Mouse (Mus musculus) spleen, adult 2 months (tissue): ENCODE measurements around the gene Pappa. TPM values are rescaled to one million over a fixed set of nuclear protein-coding genes. Genes with fewer than 3 reads are reported as not detected.

Experiments used
- DNase-seq, 2 experiments: peaks; one replicate each; pipeline versions ENCODE4 v3.0.0 to v3.0.0-alpha.2; 2012 to 2021; ENCODE audit warnings: low spot score in 2 of 2, low read depth in 1 of 2
- H3K27ac ChIP-seq: fragments of 200-500 bp; 2 replicates; pipeline ENCODE4 v1.5.1; 2012; ENCODE audit warnings: low read length, inconsistent platforms; ENCODE audit not compliant: insufficient read depth
- H3K27me3 ChIP-seq: fragments of 200-500 bp; 2 replicates; pipeline ENCODE4 v1.6.1; 2012; ENCODE audit warnings: mild to moderate bottlenecking, moderate library complexity, low read length, inconsistent platforms; ENCODE audit not compliant: control insufficient read depth, insufficient read depth
- H3K36me3 ChIP-seq: fragments of 200-500 bp; 2 replicates; pipeline ENCODE4 v1.6.1; 2012; ENCODE audit warnings: mild to moderate bottlenecking, low read length, inconsistent platforms; ENCODE audit not compliant: control insufficient read depth, insufficient read depth
- H3K4me1 ChIP-seq: fragments of 200-500 bp; 2 replicates; pipeline ENCODE4 v1.6.1; 2011; ENCODE audit warnings: inconsistent platforms; ENCODE audit not compliant: control insufficient read depth, insufficient read depth, insufficient read length
- H3K4me3 ChIP-seq: fragments of 200-500 bp; 2 replicates; pipeline ENCODE4 v1.5.1; 2011; ENCODE audit warnings: mild to moderate bottlenecking, inconsistent platforms; ENCODE audit not compliant: insufficient read depth, insufficient read length; ENCODE audit errors: extremely low read depth
- CTCF ChIP-seq: fragments of 200-500 bp; IDR thresholded peaks from 2 replicates; pipeline ENCODE4 v1.5.1; 2011; ENCODE audit warnings: mild to moderate bottlenecking, inconsistent platforms; ENCODE audit not compliant: insufficient read depth, insufficient read length, insufficient replicate concordance; ENCODE audit errors: extremely low read depth
- POLR2A ChIP-seq: fragments of 200-500 bp; IDR thresholded peaks from 2 replicates; pipeline ENCODE4 v1.6.1; 2011; ENCODE audit warnings: low read depth, low read length, inconsistent platforms
- WGBS: fragments of 180-500 bp; shearing (Covaris S2); methylation state at CpG from one replicate; pipeline ENCODE4 v1.1.7; 2018; 5-methylcytosine and 5-hydroxymethylcytosine counted together
- polyA plus RNA-seq: library from polyadenylated mRNA; depleted of rRNA; stranded (reverse); fragments of >200 nt; gene quantifications from 2 replicates; pipeline ENCODE4 v1.2.3, GENCODE M21; 2012

Pappa gene
- polyA plus RNA-seq, 1 experiment = 0.22 TPM

DNA sequence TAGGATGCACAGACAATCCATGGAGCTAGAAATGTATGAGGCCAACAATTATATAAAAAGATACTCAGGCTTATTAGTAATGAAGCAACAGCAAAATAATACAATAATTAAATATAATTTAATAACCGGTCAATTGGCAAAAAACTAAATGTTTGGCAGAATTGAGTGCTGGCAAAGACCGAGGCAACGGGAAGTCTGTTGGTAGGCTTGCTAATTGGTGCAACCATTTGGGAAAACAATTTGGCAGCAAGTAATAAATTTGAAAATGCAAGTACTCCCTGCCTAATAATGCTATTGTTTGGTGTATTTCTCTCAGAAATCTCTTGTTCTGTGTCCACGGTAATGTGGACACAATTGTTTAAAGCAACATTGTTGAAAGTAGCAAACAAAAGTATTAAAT, 99.9 kb downstream of the Pappa start:
- Histone ChIP-seq H3K4me1 (no peaks in the 10 kb centered on the region), H3K27me3 (no peaks in the 10 kb centered on the region), H3K27ac (no peak overlapping the region), H3K4me3 (no peak overlapping the region), H3K36me3 (no peaks in the 10 kb centered on the region)
- no peak for DNase-seq
- WGBS = 91% methylated on average over 4 of the region's 4 CpGs
- TF ChIP-seq POLR2A (no peak), CTCF (no peak)

GRCm38 (mm10) chr4:65238540-65238998, 114.6 kb downstream of the Pappa start:
- Histone ChIP-seq H3K4me3 (no peak overlapping the region), H3K36me3 (no peaks in the 10 kb centered on the region), H3K4me1 (no peaks in the 10 kb centered on the region), H3K27me3 (no peaks in the 10 kb centered on the region), H3K27ac (no peak overlapping the region)
- DNase-seq = no peak
- WGBS = 64% methylated on average over 8 of the region's 8 CpGs
- TF ChIP-seq POLR2A (no peak), CTCF (no peak)

DNA sequence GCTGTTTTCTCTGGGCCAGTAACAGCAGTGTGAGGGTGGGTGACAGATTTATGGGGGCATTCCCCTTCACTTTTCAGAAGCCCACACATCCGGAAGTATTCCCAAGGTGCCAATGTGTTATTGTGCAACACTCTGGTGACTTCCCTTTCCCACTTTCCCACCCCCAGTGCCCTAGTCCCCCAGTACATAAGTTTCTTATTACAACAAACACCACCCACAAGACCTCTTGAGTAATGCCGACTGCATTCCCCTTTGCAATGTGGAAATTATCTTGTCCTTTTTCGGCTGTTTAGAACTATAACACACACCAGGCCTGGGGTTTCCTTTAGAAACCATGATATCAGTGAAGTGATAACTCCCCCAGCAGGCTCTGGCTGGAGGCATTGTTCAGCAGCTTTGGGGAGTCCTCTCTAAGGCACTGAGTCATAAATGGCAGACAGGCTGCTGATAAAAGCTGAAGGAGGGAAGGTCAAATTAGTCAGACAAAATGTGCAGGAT, 118.5 kb downstream of the Pappa start:
- no peak overlapping the region for H3K27ac ChIP-seq
- WGBS = 48% methylated on average over 3 of the region's 3 CpGs
- no peaks in the 10 kb centered on the region for H3K36me3 ChIP-seq
- no peak for TF ChIP-seq CTCF
- TF ChIP-seq POLR2A = no peak
- no peak overlapping the region for H3K4me3 ChIP-seq
- H3K27me3 ChIP-seq = no peaks in the 10 kb centered on the region
- no peak for DNase-seq
- no peaks in the 10 kb centered on the region for H3K4me1 ChIP-seq

- no peak for TF ChIP-seq CTCF
- TF ChIP-seq POLR2A = no peak
- WGBS = 69% methylated on average over 2 of the region's 2 CpGs
- DNase-seq = no peak
- Histone ChIP-seq H3K27me3 (no peaks in the 10 kb centered on the region), H3K4me3 (no peak overlapping the region), H3K4me1 (no peaks in the 10 kb centered on the region), H3K36me3 (no peaks in the 10 kb centered on the region), H3K27ac (no peak overlapping the region)
These were observed 119.3 kb downstream of the Pappa start for GRCm38 (mm10) chr4:65243245-65243644.

DNA sequence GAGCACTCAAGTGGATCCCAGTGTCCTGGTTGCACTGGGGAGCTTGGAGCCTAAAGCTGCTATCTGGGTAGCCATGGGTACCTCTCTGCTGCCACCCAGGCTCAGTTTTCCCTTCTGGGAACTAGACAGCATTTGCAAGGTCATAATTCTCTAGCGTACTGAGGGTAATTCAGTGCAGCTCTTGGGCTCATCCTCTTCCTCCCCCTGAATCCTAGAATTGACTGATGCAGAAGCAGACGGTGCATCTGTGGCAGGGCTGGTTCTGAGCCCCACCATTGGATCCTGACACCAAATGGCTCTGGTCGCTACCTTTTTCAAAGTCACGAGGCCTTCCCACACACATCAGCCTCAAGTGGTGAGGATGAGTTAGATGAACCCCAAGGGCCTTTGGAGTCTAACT, 121.0 kb downstream of the Pappa start:
- TF ChIP-seq CTCF = no peak
- TF ChIP-seq POLR2A = no peak
- Histone ChIP-seq H3K4me1 (no peaks in the 10 kb centered on the region), H3K27ac (no peak overlapping the region), H3K36me3 (no peaks in the 10 kb centered on the region), H3K4me3 (no peak overlapping the region), H3K27me3 (no peaks in the 10 kb centered on the region)
- no peak for DNase-seq
- 88% methylated on average over 4 of the region's 4 CpGs for WGBS

GRCm38 (mm10) chr4:65245440-65245839, 121.5 kb downstream of the Pappa start:
- Histone ChIP-seq H3K4me1 (no peaks in the 10 kb centered on the region), H3K27me3 (no peaks in the 10 kb centered on the region), H3K4me3 (no peak overlapping the region), H3K36me3 (no peaks in the 10 kb centered on the region), H3K27ac (no peak overlapping the region)
- TF ChIP-seq POLR2A (no peak), CTCF (no peak)
- 74% methylated on average over 3 of the region's 3 CpGs for WGBS
- no peak for DNase-seq

- Histone ChIP-seq H3K4me1 (no peaks in the 10 kb centered on the region), H3K4me3 (no peak overlapping the region), H3K36me3 (no peaks in the 10 kb centered on the region), H3K27me3 (no peaks in the 10 kb centered on the region), H3K27ac (no peak overlapping the region)
- WGBS = 38% methylated on average over 8 of the region's 8 CpGs
- no peak for TF ChIP-seq CTCF
- no peak for TF ChIP-seq POLR2A
- no peak for DNase-seq
These were observed 128.2 kb downstream of the Pappa start for GRCm38 (mm10) chr4:65252193-65252592.
